Mouse (Mus musculus): Measurements from ENCODE around the gene Cpm.
"Not testable (repeated sequence)": the region's sequence is repeated elsewhere in the genome, so short reads cannot be mapped to it uniquely, and the experiment has no call there.

GRCm38 (mm10) chr10:117598951-117599572, 30.2 kb upstream of the Cpm start:
- not testable (repeated sequence) for TF ChIP-seq CTCF (IDR thresholded peaks at IDR 0.05; ENCODE audit: low read depth, low read length); POLR2A (IDR thresholded peaks at IDR 0.05; ENCODE audit: extremely low read depth, insufficient read depth, low read length)

Data from liver, adult 2 months (tissue).